Mouse (Mus musculus) gastrocnemius, postnatal 4 days (tissue): Measurements from ENCODE around the gene Kdm5d. TPM values are rescaled to one million over a fixed set of nuclear protein-coding genes. Genes with fewer than 3 reads are reported as not detected.

ENCODE experiments used
- DNase-seq, 2 experiments: peaks; one replicate each; pipeline ENCODE4 v3.0.0; 2021 to 2022; ENCODE audit warnings: low spot score in 2 of 2, mixed read lengths in 2 of 2
- long read RNA-seq, 2 experiments: library from polyadenylated mRNA; stranded (forward); transcript quantifications; one replicate each; pipeline ENCODE4 v2.0.0; 2021
- microRNA-seq: library from miRNA; unstranded; fragments of <30 nt; microRNA quantifications from one replicate; pipeline ENCODE4 v1.2.0, GENCODE M21; 2021
- total RNA-seq, 2 experiments: library from RNA; stranded (reverse); gene quantifications; 2 replicates each; pipeline ENCODE4 v1.2.3; 2021

Gene Kdm5d
- total RNA-seq = 10 to 100 TPM in 1 of 2 experiments, not detected in 1; 11.4 TPM
- long read RNA-seq, experiment 1, partial matches to known transcripts = 0 of 4 reads
- long read RNA-seq, experiment 1, other reads (novel, unspliced or antisense) = 4 of 4 reads
- long read RNA-seq, experiment 2 = 0 reads

DNA sequence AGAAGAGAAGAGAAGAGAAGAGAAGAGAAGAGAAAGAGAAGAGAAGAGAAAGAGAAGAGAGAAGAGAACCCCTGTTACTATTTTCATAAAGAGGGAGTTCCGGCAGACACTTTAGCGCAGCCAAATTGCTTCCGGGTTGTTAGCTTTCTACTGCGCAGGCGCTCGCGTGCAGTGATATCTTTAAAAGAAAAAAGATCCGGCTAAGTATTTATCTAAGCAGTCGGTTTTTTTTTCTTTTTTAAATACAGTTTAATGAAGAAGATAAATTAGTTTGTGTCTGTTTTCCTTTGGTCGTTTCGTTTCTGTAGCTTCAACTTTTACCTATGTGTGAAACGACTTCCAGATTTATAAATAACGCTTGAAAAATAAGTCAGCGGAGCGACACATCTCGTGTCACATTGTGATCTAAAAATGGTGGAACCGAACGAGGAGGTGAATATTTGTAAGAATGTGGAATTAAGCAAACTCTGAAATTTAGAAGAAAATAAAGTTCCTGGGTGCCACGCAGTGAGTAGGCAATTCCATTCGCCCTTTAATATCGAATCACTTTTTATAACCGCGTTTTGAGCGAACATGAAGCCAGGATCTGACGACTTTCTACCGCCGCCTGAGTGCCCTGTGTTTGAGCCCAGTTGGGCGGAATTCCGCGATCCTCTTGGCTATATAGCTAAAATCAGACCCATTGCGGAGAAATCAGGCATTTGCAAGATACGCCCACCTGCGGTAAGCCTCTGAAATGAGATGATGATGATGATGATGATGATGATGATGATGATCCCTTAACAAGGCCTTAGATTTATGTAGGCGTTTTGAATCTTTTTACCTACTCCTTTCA is at the start of gene Kdm5d:
TSS of gene Kdm5d (plus strand) at position 396 of the 835 bp plus-strand sequence.
- DNase-seq = peak in 1 of 2 experiments; percentile 36

DNA sequence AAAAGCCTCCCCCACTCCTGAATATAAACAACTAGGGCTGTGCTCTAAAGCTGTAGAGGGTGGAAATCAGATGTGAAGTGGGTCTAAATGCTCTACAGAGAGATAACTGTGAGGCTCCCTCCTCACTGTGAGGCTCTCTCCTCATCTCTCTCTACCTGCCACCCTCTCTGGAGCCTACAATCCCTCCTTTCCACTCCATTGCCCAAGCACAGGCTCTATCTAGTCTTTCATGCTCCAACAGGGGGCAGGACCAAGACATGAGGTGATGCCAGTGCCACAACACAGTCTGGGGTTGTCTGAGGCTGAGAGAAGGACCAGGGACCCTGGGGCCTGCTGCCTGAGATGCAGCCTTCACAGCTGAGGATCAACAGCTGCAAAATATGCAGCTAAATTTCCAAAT is 25.2 kb upstream of the Kdm5d start:
- DNase-seq = no peak

DNA sequence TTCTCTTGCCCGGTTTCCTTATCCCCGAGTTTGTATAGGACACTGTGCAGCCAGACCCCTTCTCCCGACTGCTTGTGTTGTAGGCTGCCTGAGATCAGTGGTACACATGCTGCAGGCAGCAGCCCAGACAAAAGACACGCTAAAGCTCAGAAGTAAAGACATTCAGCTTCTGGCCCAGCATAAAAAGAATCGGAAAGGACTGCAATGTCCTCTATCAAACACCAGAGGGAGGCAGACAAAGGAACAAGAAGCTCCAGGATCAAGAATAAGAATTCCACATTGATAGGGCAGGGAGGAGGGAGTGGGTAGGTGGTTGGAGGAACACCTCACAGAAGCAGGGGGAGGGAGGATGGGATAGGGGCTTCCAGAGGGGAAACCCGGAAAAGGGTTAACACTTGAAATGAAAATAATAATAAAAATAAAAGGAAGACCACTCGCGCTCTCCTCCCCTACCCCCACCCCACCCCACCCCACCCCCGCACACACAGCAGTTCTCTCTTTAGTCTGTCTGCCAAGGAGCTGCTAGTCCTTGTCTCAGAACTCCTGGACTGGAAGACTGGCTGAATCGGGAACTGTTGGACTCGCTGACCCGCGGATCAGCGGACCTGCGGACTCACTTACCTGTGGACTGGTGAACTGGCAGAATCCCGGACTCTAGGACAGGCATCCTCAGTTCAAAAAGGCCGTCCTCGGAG is 24.6 kb upstream of the Kdm5d start:
- no peak for DNase-seq

Small RNA genes lying within 50 kb of the gene (microRNA-seq; reads per million reads assigned to microRNA genes)
- not detected for gene Gm47281

Other genes starting within 250 kb of the Kdm5d start
- gene Zfy1, start 100.4 kb upstream of the Kdm5d start, total RNA-seq = not detected
- not detected for gene Uba1y, start 79.1 kb upstream of the Kdm5d start, total RNA-seq
- 10 to 100 TPM in 1 of 2 experiments, not detected in 1; 72.5 TPM for gene Eif2s3y, start 112.8 kb downstream of the Kdm5d start, total RNA-seq